14 mouse cellular contexts compared by ENCODE assay signal in genomic region chr2:23568775-23569174, GRCm38 (mm10).
"Had no signal": no experiment of that assay in that cellular context is flagged by ENCODE, and none has a peak within 500 bp of the region (broad histone marks: within the 10 kb centered on the region; RNA-seq: fewer than 3 reads in every experiment).

No protein-coding gene starts in this region.

- H3K36me3 ChIP-seq: midbrain, embryonic 13.5 days; midbrain, embryonic 15.5 days; stomach, embryonic 15.5 days had no signal

- ATAC-seq: midbrain, embryonic 13.5 days; midbrain, embryonic 15.5 days had no signal

- H3K27ac ChIP-seq: lung, embryonic 15.5 days; macrophage; midbrain, embryonic 13.5 days; midbrain, embryonic 15.5 days; neural tube, embryonic 12.5 days; stomach, embryonic 15.5 days; stomach, postnatal 0 days had no signal

- H3K9ac ChIP-seq: lung, embryonic 15.5 days; midbrain, embryonic 13.5 days; midbrain, embryonic 15.5 days; neural tube, embryonic 12.5 days; stomach, embryonic 15.5 days had no signal

- H3K9me3 ChIP-seq: lung, embryonic 15.5 days; megakaryocyte, embryonic 14.5 days; midbrain, embryonic 13.5 days; midbrain, embryonic 15.5 days; neural tube, embryonic 12.5 days; stomach, embryonic 15.5 days had no signal

- DNase-seq: lung, adult 2 months; right cerebral cortex, postnatal 14 days; thymus, adult 2 months; thymus, postnatal 25 days; thymus, postnatal 4 days had no signal

- H3K4me2 ChIP-seq: lung, embryonic 15.5 days; midbrain, embryonic 11.5 days; midbrain, embryonic 13.5 days; midbrain, embryonic 15.5 days; neural tube, embryonic 12.5 days; stomach, embryonic 15.5 days had no signal

- H3K4me3 ChIP-seq: lung, embryonic 15.5 days; megakaryocyte, embryonic 14.5 days; midbrain, embryonic 13.5 days; midbrain, embryonic 15.5 days; neural tube, embryonic 12.5 days; stomach, embryonic 15.5 days had no signal

- H3K27me3 ChIP-seq: lung, embryonic 15.5 days; megakaryocyte, embryonic 14.5 days; stomach, embryonic 15.5 days had no signal
